ENCODE assay signal across 28 mouse cellular contexts in the genomic region with DNA sequence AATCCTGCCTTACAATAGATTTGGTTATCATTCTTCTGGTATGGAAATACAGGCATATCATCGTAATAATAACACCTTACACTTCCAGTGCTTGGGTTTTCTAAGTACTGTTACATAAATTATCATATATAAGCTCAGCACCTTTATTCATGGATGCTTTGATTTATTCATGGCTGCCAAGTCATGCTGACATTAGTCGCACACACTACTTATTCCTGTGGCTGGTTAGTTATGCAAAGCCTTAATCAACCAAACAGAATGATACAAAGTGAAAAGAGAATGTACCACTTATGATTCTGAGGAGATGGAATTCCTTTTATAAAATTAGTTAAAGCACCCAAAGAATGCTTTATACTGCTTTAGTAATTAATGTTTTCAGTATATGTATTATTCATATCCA.
A peak's percentile ranks its signal among the peaks of the same experiment; 100 is the strongest.
DNase-seq lines count a peak whose midpoint lies in the region; ATAC-seq lines count a peak whose summit lies in the region.
"Had no signal": no experiment of that assay in that cellular context is flagged by ENCODE, and none has a peak within 500 bp of the region (broad histone marks: within the 10 kb centered on the region; RNA-seq: fewer than 3 reads in every experiment).

No protein-coding gene starts in this region.

- no peak overlapping the region for H3K27ac ChIP-seq in hindbrain, embryonic 11.5 days (ENCODE audit: low read depth, low read length)
- H3K27ac ChIP-seq in hindbrain, embryonic 10.5 days = no peak overlapping the region
- no peak overlapping the region for H3K27ac ChIP-seq in forebrain, embryonic 14.5 days (ENCODE audit: low read depth, low read length)
- H3K27ac ChIP-seq in midbrain, embryonic 13.5 days = no peak overlapping the region
- H3K27ac ChIP-seq: heart, embryonic 10.5 days; heart, embryonic 15.5 days; limb, embryonic 12.5 days; liver, embryonic 15.5 days; neural tube, embryonic 13.5 days had no signal

- no peaks in the 10 kb centered on the region for H3K9me3 ChIP-seq in hindbrain, embryonic 11.5 days (ENCODE audit: control insufficient read depth, low read length)
- no peaks in the 10 kb centered on the region for H3K9me3 ChIP-seq in hindbrain, embryonic 10.5 days
- no peaks in the 10 kb centered on the region for H3K9me3 ChIP-seq in forebrain, embryonic 14.5 days (replicated peaks; ENCODE audit: control insufficient read depth, low read length)
- no peaks in the 10 kb centered on the region for H3K9me3 ChIP-seq in midbrain, embryonic 13.5 days
- H3K9me3 ChIP-seq: G1E; heart, embryonic 10.5 days; heart, embryonic 15.5 days; limb, embryonic 12.5 days; liver, embryonic 15.5 days; neural tube, embryonic 13.5 days had no signal

- no peaks in the 10 kb centered on the region for H3K4me1 ChIP-seq in hindbrain, embryonic 11.5 days (replicated peaks; ENCODE audit: control insufficient read depth, insufficient read depth, low read length)
- no peaks in the 10 kb centered on the region for H3K4me1 ChIP-seq in hindbrain, embryonic 10.5 days (replicated peaks)
- H3K4me1 ChIP-seq in forebrain, embryonic 14.5 days (ENCODE audit: control insufficient read depth, insufficient read depth, low read length) = no peaks in the 10 kb centered on the region
- no peaks in the 10 kb centered on the region for H3K4me1 ChIP-seq in midbrain, embryonic 13.5 days (replicated peaks)
- H3K4me1 ChIP-seq: heart, embryonic 10.5 days; heart, embryonic 15.5 days; limb, embryonic 12.5 days; liver, embryonic 15.5 days; neural tube, embryonic 13.5 days had no signal

- H3K36me3 ChIP-seq in hindbrain, embryonic 11.5 days (ENCODE audit: control insufficient read depth, insufficient read depth, low read length) = no peaks in the 10 kb centered on the region
- no peaks in the 10 kb centered on the region for H3K36me3 ChIP-seq in hindbrain, embryonic 10.5 days
- H3K36me3 ChIP-seq in forebrain, embryonic 14.5 days (ENCODE audit: control insufficient read depth, insufficient read depth, low read length) = no peaks in the 10 kb centered on the region
- H3K36me3 ChIP-seq in midbrain, embryonic 13.5 days = no peaks in the 10 kb centered on the region
- H3K36me3 ChIP-seq: G1E; heart, embryonic 10.5 days; heart, embryonic 15.5 days; limb, embryonic 12.5 days; liver, embryonic 15.5 days; neural tube, embryonic 13.5 days had no signal

- H3K27me3 ChIP-seq in hindbrain, embryonic 11.5 days (ENCODE audit: control insufficient read depth, insufficient read depth, low read length) = no peaks in the 10 kb centered on the region
- H3K27me3 ChIP-seq in hindbrain, embryonic 10.5 days (ENCODE audit: insufficient read depth, poor library complexity, severe bottlenecking) = no peaks in the 10 kb centered on the region
- H3K27me3 ChIP-seq in forebrain, embryonic 14.5 days (replicated peaks; ENCODE audit: control insufficient read depth, insufficient read depth, low read length) = no peaks in the 10 kb centered on the region
- H3K27me3 ChIP-seq in midbrain, embryonic 13.5 days = no peaks in the 10 kb centered on the region
- H3K27me3 ChIP-seq: heart, embryonic 15.5 days; limb, embryonic 12.5 days; liver, embryonic 15.5 days; neural tube, embryonic 13.5 days; Patski had no signal

- H3K4me3 ChIP-seq in hindbrain, embryonic 11.5 days (ENCODE audit: low read depth, low read length) = no peak overlapping the region
- no peak overlapping the region for H3K4me3 ChIP-seq in hindbrain, embryonic 10.5 days
- no peak overlapping the region for H3K4me3 ChIP-seq in forebrain, embryonic 14.5 days (ENCODE audit: low read depth, low read length)
- no peak overlapping the region for H3K4me3 ChIP-seq in midbrain, embryonic 13.5 days (replicated peaks)
- H3K4me3 ChIP-seq: erythroblast, embryonic 14.5 days; heart, embryonic 10.5 days; heart, embryonic 15.5 days; limb, embryonic 12.5 days; liver, embryonic 15.5 days; neural tube, embryonic 13.5 days had no signal

- no peak overlapping the region for H3K9ac ChIP-seq in hindbrain, embryonic 11.5 days (ENCODE audit: low read depth, low read length)
- H3K9ac ChIP-seq in forebrain, embryonic 14.5 days (ENCODE audit: low read length) = no peak overlapping the region
- no peak overlapping the region for H3K9ac ChIP-seq in midbrain, embryonic 13.5 days (replicated peaks)
- H3K9ac ChIP-seq: heart, embryonic 15.5 days; limb, embryonic 12.5 days; liver, embryonic 15.5 days; lung, embryonic 14.5 days; neural tube, embryonic 13.5 days had no signal

- DNase-seq in hindbrain, embryonic 11.5 days (ENCODE audit: low spot score) = no peak
- DNase-seq in hindbrain, embryonic 10.5 days (ENCODE audit: low spot score) = no peak
- peak; percentile 16 for DNase-seq in Muller cell, postnatal 12 days (ENCODE audit: inconsistent ontology term)
- DNase-seq in forebrain, embryonic 14.5 days (ENCODE audit: low spot score) = peak; percentile 60
- no peak for DNase-seq in ovary, postnatal 10 days (ENCODE audit: low spot score)
- no peak for DNase-seq in layer of hippocampus, postnatal 36 days
- DNase-seq: adrenal gland, postnatal 25 days; cerebellum, adult 18-20 months; cerebellum, postnatal 10 days; gastrocnemius, postnatal 25 days; heart, adult 11 months; kidney, adult 9 months; kidney, postnatal 10 days; layer of hippocampus, adult 9-11 months; lung, embryonic 14.5 days; lung, postnatal 14 days; right cerebral cortex, postnatal 14 days had no signal

- ATAC-seq in hindbrain, embryonic 11.5 days (ENCODE audit: low FRiP score) = 0 out of 2 replicates have a peak, but pooled peaks have one; percentile 49
- peak; percentile 88 for ATAC-seq in forebrain, embryonic 14.5 days
- ATAC-seq in midbrain, embryonic 13.5 days = peak; percentile 90
- no peak for ATAC-seq in activated CD4-positive, CD25-positive, alpha-beta regulatory T cell, adult 4 months
- ATAC-seq: intestine, postnatal 0 days; Patski had no signal

- no peak overlapping the region for H3K4me2 ChIP-seq in hindbrain, embryonic 11.5 days (replicated peaks; ENCODE audit: low read depth, low read length)
- H3K4me2 ChIP-seq in forebrain, embryonic 14.5 days (ENCODE audit: low read length) = no peak overlapping the region
- no peak overlapping the region for H3K4me2 ChIP-seq in midbrain, embryonic 13.5 days (replicated peaks)
- H3K4me2 ChIP-seq: heart, embryonic 15.5 days; limb, embryonic 12.5 days; liver, embryonic 15.5 days; lung, embryonic 14.5 days; neural tube, embryonic 13.5 days had no signal

- WGBS in hindbrain, embryonic 11.5 days = 75% methylated on average over 2 of the region's 2 CpGs
- 80% methylated on average over 2 of the region's 2 CpGs for WGBS in hindbrain, embryonic 10.5 days
- 22% methylated on average over 2 of the region's 2 CpGs for WGBS in forebrain, embryonic 14.5 days
- WGBS in midbrain, embryonic 13.5 days = 24% methylated on average over 2 of the region's 2 CpGs

Comparison
In these comparisons a context has a peak if more than half of its experiments do, and no peak if none do; other contexts are left out.
1. DNase-seq: peak in Muller cell, postnatal 12 days (single experiment) and forebrain, embryonic 14.5 days (single experiment); none in hindbrain, embryonic 11.5 days (single experiment), hindbrain, embryonic 10.5 days (single experiment), ovary, postnatal 10 days (single experiment) and layer of hippocampus, postnatal 36 days (0 of 2).